Mouse (Mus musculus) ovary, adult 10 weeks (tissue): ENCODE results near the gene Gcnt1. TPM values are rescaled to one million over a fixed set of nuclear protein-coding genes. Genes with fewer than 3 reads are reported as not detected.

ENCODE experiments used
- polyA plus RNA-seq: library from polyadenylated mRNA; stranded (reverse); fragments of 350-450 nt; fragmentation: Illumina TruSeq; extraction: RNeasy Lipid Tissue Mini Kit (QIAGEN cat#74804); gene quantifications from one replicate; pipeline ENCODE4 v1.2.3, GENCODE M21; 2014

The Gcnt1 gene
- 21.0 TPM for polyA plus RNA-seq

GRCm38 (mm10) chr19:17372701-17373100, at the start of gene Gcnt1:
Gene Gcnt1 (minus strand): TSS chr19:17372844.

GRCm38 (mm10) chr19:17393841-17394591, 21.4 kb upstream of the Gcnt1 start, which contains the start of gene Rfk:
Gene Rfk (plus strand): TSS chr19:17394043.

Other genes with a start within 250 kb of the Gcnt1 start
- 383 TPM for gene Rfk, start 21.2 kb upstream of the Gcnt1 start, polyA plus RNA-seq